Mouse (Mus musculus): ENCODE measurements around the gene Glb1. TPM values are rescaled to one million over a fixed set of nuclear protein-coding genes. Genes with fewer than 3 reads are reported as not detected.

The Glb1 gene
- polyA plus RNA-seq, 2 experiments = 36.6 to 40.7 TPM

DNA sequence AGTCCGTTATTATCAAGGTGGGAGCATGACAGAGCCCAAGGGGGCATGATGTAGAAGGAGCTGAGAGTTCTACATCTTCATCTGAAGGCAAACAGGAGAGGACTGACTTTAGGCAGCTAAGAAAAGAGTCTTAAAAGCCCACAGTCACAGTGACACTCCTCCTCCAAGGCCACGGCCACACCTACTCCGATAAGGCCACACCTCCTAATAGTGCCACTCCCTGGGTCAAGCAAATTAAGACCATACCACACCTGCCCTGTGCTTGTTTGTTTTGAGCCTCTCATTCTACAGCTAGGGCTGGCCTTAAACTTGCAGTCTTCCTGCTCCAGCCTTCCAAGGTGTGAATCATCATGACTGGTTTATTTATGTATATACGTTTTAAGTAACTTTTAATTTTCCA lies 5.6 kb upstream of the Glb1 start:
- H3K4me3 ChIP-seq (replicated peaks; ENCODE audit: low read length) = no peak overlapping the region
- H3K9ac ChIP-seq (ENCODE audit: low read depth, low read length, severe bottlenecking) = no peak overlapping the region
- no peak for TF ChIP-seq POLR2A (IDR thresholded peaks at IDR 0.05; ENCODE audit: borderline replicate concordance, extremely low read depth, insufficient read depth, insufficient read length)
- H3K27me3 ChIP-seq (ENCODE audit: control insufficient read depth, insufficient read depth, low read length) = no peaks in the 10 kb centered on the region
- no peak for DNase-seq (ENCODE audit: low spot score)
- no peaks in the 10 kb centered on the region for H3K36me3 ChIP-seq (ENCODE audit: control insufficient read depth, insufficient read depth, low read length)
- H3K4me1 ChIP-seq (ENCODE audit: control insufficient read depth, insufficient read depth, low read length) = peaks cover 4% of the 10 kb centered on the region; the same call in 1 of the 2 replicates
- 77% methylated on average over 4 of the region's 4 CpGs for WGBS
- no peaks in the 10 kb centered on the region for H3K9me3 ChIP-seq (ENCODE audit: control insufficient read depth, low read length)
- H3K27ac ChIP-seq (replicated peaks; ENCODE audit: low read depth, low read length) = no peak overlapping the region
- no peak overlapping the region for H3K4me2 ChIP-seq (replicated peaks; ENCODE audit: low read depth, low read length, severe bottlenecking)
- ATAC-seq (ENCODE audit: low FRiP score, low read depth) = no peak

DNA sequence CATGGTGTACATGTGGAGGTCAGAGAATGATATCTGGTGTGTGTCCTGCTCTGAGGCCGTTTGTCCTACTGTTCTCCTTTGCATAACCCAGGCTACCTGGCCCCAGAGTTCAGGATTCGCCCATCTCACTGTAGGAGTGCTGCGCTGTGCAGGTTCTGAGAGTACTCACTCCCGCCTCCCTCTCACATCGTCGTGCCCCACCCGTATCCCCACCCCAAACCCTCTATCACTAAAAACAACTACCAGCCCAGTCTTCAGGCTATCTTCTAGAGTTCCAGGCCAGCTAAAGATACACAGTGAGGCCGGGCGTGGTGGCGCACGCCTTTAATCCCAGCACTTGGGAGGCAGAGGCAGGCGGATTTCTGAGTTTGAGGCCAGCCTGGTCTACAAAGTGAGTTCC lies 1.2 kb upstream of the Glb1 start:
- Histone ChIP-seq H3K36me3 (ENCODE audit: control insufficient read depth, insufficient read depth, low read length) (peaks cover under 1% of the 10 kb centered on the region), H3K27ac (replicated peaks; ENCODE audit: low read depth, low read length) (no peak overlapping the region), H3K4me3 (replicated peaks; ENCODE audit: low read length) (no peak overlapping the region), H3K9me3 (ENCODE audit: control insufficient read depth, low read length) (no peaks in the 10 kb centered on the region), H3K4me1 (ENCODE audit: control insufficient read depth, insufficient read depth, low read length) (peaks cover 10% of the 10 kb centered on the region), H3K9ac (ENCODE audit: low read depth, low read length, severe bottlenecking) (no peak overlapping the region), H3K27me3 (ENCODE audit: control insufficient read depth, insufficient read depth, low read length) (no peaks in the 10 kb centered on the region), H3K4me2 (replicated peaks; ENCODE audit: low read depth, low read length, severe bottlenecking) (no peak overlapping the region)
- no peak for TF ChIP-seq POLR2A (IDR thresholded peaks at IDR 0.05; ENCODE audit: borderline replicate concordance, extremely low read depth, insufficient read depth, insufficient read length)
- DNase-seq (ENCODE audit: low spot score) = no peak
- ATAC-seq (ENCODE audit: low FRiP score, low read depth) = no peak
- WGBS = 91% methylated on average over 12 of the region's 12 CpGs

DNA sequence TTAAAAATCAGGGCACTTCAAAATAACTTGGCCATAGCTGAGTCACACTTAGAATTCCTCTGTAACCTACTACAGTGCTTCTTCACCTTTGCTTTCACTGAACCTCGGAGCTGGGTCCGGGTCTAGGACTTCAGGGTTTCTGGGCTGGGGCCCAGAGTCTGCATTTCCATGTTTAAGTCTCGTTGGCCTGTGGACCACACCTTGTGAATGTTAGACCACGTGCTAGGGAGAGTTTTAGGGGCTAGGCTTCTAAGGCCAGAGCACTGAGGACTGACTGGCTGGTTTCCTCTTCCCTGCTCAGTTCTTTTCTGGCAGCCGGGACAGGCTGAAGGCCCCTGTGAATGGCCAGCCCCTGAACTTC lies 308 bp upstream of the Glb1 start:
- TF ChIP-seq POLR2A (IDR thresholded peaks at IDR 0.05; ENCODE audit: borderline replicate concordance, extremely low read depth, insufficient read depth, insufficient read length) = no peak
- Histone ChIP-seq H3K27me3 (ENCODE audit: control insufficient read depth, insufficient read depth, low read length) (no peaks in the 10 kb centered on the region), H3K4me3 (replicated peaks; ENCODE audit: low read length) (peak overlapping the region; percentile 86), H3K27ac (replicated peaks; ENCODE audit: low read depth, low read length) (peak overlapping the region; percentile 95), H3K9me3 (ENCODE audit: control insufficient read depth, low read length) (no peaks in the 10 kb centered on the region), H3K4me1 (ENCODE audit: control insufficient read depth, insufficient read depth, low read length) (peaks cover 10% of the 10 kb centered on the region), H3K9ac (ENCODE audit: low read depth, low read length, severe bottlenecking) (peak overlapping the region; percentile 89), H3K4me2 (replicated peaks; ENCODE audit: low read depth, low read length, severe bottlenecking) (peak overlapping the region; percentile 79), H3K36me3 (ENCODE audit: control insufficient read depth, insufficient read depth, low read length) (peaks cover 10% of the 10 kb centered on the region)
- 18% methylated on average over 5 of the region's 5 CpGs for WGBS
- DNase-seq (ENCODE audit: low spot score) (no peak), ATAC-seq (ENCODE audit: low FRiP score, low read depth) (peak; percentile 48)

- Histone ChIP-seq H3K4me2 (replicated peaks; ENCODE audit: low read depth, low read length, severe bottlenecking) (peak overlapping the region; percentile 79), H3K4me1 (ENCODE audit: control insufficient read depth, insufficient read depth, low read length) (peaks cover 10% of the 10 kb centered on the region), H3K36me3 (ENCODE audit: control insufficient read depth, insufficient read depth, low read length) (peaks cover 19% of the 10 kb centered on the region), H3K4me3 (replicated peaks; ENCODE audit: low read length) (peak overlapping the region; percentile 86), H3K9me3 (ENCODE audit: control insufficient read depth, low read length) (no peaks in the 10 kb centered on the region), H3K9ac (ENCODE audit: low read depth, low read length, severe bottlenecking) (peak overlapping the region; percentile 89), H3K27me3 (ENCODE audit: control insufficient read depth, insufficient read depth, low read length) (no peaks in the 10 kb centered on the region), H3K27ac (replicated peaks; ENCODE audit: low read depth, low read length) (peak overlapping the region; percentile 95; the same call in 1 of the 2 replicates)
- DNase-seq (ENCODE audit: low spot score) = peak; percentile 61
- WGBS = 4% methylated on average over 16 of the region's 16 CpGs
- TF ChIP-seq POLR2A (IDR thresholded peaks at IDR 0.05; ENCODE audit: borderline replicate concordance, extremely low read depth, insufficient read depth, insufficient read length) = no peak
- peak; percentile 18; the same call in 1 of the 2 replicates for ATAC-seq (ENCODE audit: low FRiP score, low read depth)
These were observed 807 bp downstream of the Glb1 start for GRCm38 (mm10) chr9:114401685-114402080.

DNA sequence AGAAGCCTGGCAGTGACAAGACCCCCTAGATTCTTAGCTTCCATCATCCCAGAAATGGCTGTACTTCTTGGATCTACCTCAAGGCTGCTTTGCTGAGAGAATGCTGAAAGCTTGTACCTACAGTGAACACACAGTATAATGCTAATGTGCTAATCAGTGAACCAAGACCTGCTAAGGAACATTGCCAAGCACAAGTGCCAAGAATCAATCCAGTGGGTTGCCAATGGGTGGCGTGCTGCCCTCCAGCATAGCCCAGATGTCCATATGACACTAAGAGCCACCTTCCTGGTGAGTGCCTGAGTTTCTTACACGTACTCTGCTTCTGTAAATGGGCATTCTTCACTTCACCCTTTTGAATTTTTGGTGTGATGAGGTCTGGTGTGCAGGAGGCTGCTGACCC lies 6.8 kb downstream of the Glb1 start:
- DNase-seq (ENCODE audit: low spot score) (no peak), ATAC-seq (ENCODE audit: low FRiP score, low read depth) (no peak)
- H3K36me3 ChIP-seq (ENCODE audit: control insufficient read depth, insufficient read depth, low read length) = peaks cover 56% of the 10 kb centered on the region
- no peaks in the 10 kb centered on the region for H3K4me1 ChIP-seq (ENCODE audit: control insufficient read depth, insufficient read depth, low read length)
- no peaks in the 10 kb centered on the region for H3K27me3 ChIP-seq (ENCODE audit: control insufficient read depth, insufficient read depth, low read length)
- TF ChIP-seq POLR2A (IDR thresholded peaks at IDR 0.05; ENCODE audit: borderline replicate concordance, extremely low read depth, insufficient read depth, insufficient read length) = no peak
- 89% methylated on average over 2 of the region's 2 CpGs for WGBS
- H3K9ac ChIP-seq (ENCODE audit: low read depth, low read length, severe bottlenecking) = no peak overlapping the region
- H3K4me3 ChIP-seq (replicated peaks; ENCODE audit: low read length) = no peak overlapping the region
- H3K4me2 ChIP-seq (replicated peaks; ENCODE audit: low read depth, low read length, severe bottlenecking) = no peak overlapping the region
- no peaks in the 10 kb centered on the region for H3K9me3 ChIP-seq (ENCODE audit: control insufficient read depth, low read length)
- H3K27ac ChIP-seq (replicated peaks; ENCODE audit: low read depth, low read length) = no peak overlapping the region
